8 mouse cellular contexts compared by ENCODE assay signal in the genomic region with DNA sequence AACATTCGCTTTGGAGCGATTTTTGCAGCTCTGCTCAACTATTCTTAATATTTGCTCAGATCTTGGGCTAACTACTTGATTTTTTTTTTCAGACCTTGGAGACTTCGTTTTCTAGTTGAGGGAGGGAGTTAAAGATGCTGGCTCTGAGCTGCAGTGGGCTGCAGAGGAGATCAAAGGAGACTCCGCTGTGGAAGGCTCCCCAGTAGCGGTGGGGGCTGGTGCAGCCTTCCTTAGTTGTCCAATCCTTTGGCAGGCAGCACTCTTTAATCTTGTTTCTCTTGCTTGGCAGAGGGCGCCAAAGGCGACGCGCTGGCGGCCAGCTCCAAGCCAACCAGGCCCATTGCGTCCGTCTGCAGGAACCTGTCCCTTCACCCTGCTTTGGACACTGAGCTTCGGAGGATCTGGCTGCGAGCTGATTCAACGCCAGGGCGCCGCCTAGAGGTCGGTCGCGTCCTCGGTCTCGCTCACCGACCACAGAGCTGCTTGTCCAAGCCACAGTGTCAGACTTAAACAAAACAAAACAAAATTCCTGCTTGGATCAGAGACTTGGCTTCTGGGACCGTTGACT. TPM values are rescaled to one million over a fixed set of nuclear protein-coding genes. Genes with fewer than 3 reads are reported as not detected.
A peak's percentile ranks its signal among the peaks of the same experiment; 100 is the strongest.
DNase-seq lines count a peak whose midpoint lies in the region; ATAC-seq lines count a peak whose summit lies in the region.

No protein-coding gene starts in this region.

- 1% methylated on average over 24 of the region's 24 CpGs for WGBS in midbrain, embryonic 14.5 days
- WGBS in midbrain, embryonic 16.5 days = 2% methylated on average over 24 of the region's 24 CpGs
- WGBS in liver, embryonic 13.5 days (ENCODE audit: insufficient replicate concordance) = 3% methylated on average over 24 of the region's 24 CpGs

- H3K4me2 ChIP-seq in midbrain, embryonic 14.5 days (ENCODE audit: low read length) = no peak overlapping the region
- H3K4me2 ChIP-seq in midbrain, embryonic 16.5 days (ENCODE audit: low read length) = no peak overlapping the region
- H3K4me2 ChIP-seq in liver, embryonic 13.5 days = no peak overlapping the region

- no peaks in the 10 kb centered on the region for H3K4me1 ChIP-seq in midbrain, embryonic 14.5 days (ENCODE audit: control insufficient read depth, insufficient read depth, low read length)
- H3K4me1 ChIP-seq in midbrain, embryonic 16.5 days (ENCODE audit: control insufficient read depth, insufficient read depth, low read length) = no peaks in the 10 kb centered on the region
- H3K4me1 ChIP-seq in liver, embryonic 13.5 days (replicated peaks) = no peaks in the 10 kb centered on the region

- no peaks in the 10 kb centered on the region for H3K36me3 ChIP-seq in midbrain, embryonic 14.5 days (ENCODE audit: control insufficient read depth, insufficient read depth, low read length)
- no peaks in the 10 kb centered on the region for H3K36me3 ChIP-seq in midbrain, embryonic 16.5 days (ENCODE audit: control insufficient read depth, insufficient read depth, low read length)
- H3K36me3 ChIP-seq in liver, embryonic 13.5 days = no peaks in the 10 kb centered on the region

- H3K27ac ChIP-seq in midbrain, embryonic 14.5 days (replicated peaks; ENCODE audit: low read depth, low read length) = no peak overlapping the region
- H3K27ac ChIP-seq in midbrain, embryonic 16.5 days (ENCODE audit: low read length) = no peak overlapping the region
- no peak overlapping the region for H3K27ac ChIP-seq in liver, embryonic 13.5 days

- no peak overlapping the region for H3K9ac ChIP-seq in midbrain, embryonic 14.5 days (replicated peaks; ENCODE audit: low read length)
- H3K9ac ChIP-seq in midbrain, embryonic 16.5 days (ENCODE audit: low read depth, low read length) = no peak overlapping the region
- no peak overlapping the region for H3K9ac ChIP-seq in liver, embryonic 13.5 days

- peak; percentile 36 for DNase-seq in cerebellum, adult 18-20 months
- no peak for DNase-seq in cerebellum, adult 11 months
- DNase-seq in midbrain, embryonic 14.5 days = peak; percentile 75
- peak; percentile 13 for DNase-seq in liver, embryonic 13.5 days
- peak; percentile 88 for DNase-seq in retina, embryonic 14.5 days (ENCODE audit: low spot score)

- H3K4me3 ChIP-seq in midbrain, embryonic 14.5 days (replicated peaks; ENCODE audit: low read depth, low read length) = no peak overlapping the region
- no peak overlapping the region for H3K4me3 ChIP-seq in midbrain, embryonic 16.5 days (ENCODE audit: low read depth, low read length)
- no peak overlapping the region for H3K4me3 ChIP-seq in liver, embryonic 13.5 days (replicated peaks)

- H3K9me3 ChIP-seq in midbrain, embryonic 14.5 days (ENCODE audit: control insufficient read depth, low read length) = no peaks in the 10 kb centered on the region
- no peaks in the 10 kb centered on the region for H3K9me3 ChIP-seq in midbrain, embryonic 16.5 days (replicated peaks; ENCODE audit: control insufficient read depth, low read length, poor library complexity, severe bottlenecking)
- H3K9me3 ChIP-seq in liver, embryonic 13.5 days (replicated peaks) = no peaks in the 10 kb centered on the region

- ATAC-seq in midbrain, embryonic 14.5 days (ENCODE audit: low FRiP score, low TSS enrichment) = no peak
- no peak for ATAC-seq in midbrain, embryonic 16.5 days
- ATAC-seq in granulocyte monocyte progenitor cell, adult 5-6 weeks (replicated peaks; ENCODE audit: poor library complexity, severe bottlenecking) = peak; percentile 77
- no peak for ATAC-seq in liver, embryonic 13.5 days (ENCODE audit: low read depth)
- ATAC-seq in activated CD4-positive, CD25-positive, alpha-beta regulatory T cell, adult 4 months = no peak

- H3K27me3 ChIP-seq in midbrain, embryonic 14.5 days (ENCODE audit: control insufficient read depth, insufficient read depth, low read length) = peaks cover 100% of the 10 kb centered on the region
- H3K27me3 ChIP-seq in midbrain, embryonic 16.5 days (ENCODE audit: control insufficient read depth, insufficient read depth, low read depth, low read length) = peaks cover 96% of the 10 kb centered on the region
- peaks cover 99% of the 10 kb centered on the region for H3K27me3 ChIP-seq in liver, embryonic 13.5 days

RNA-seq across cellular contexts. Expression of a gene that starts 9.8 kb away (rescaled TPM):
- polyA plus RNA-seq in midbrain, embryonic 14.5 days (2014; fragmentation: Nextera tagmentation; extraction: Ambion mirVana) = not detected in 2 replicates
- not detected in 2 replicates for polyA plus RNA-seq in midbrain, embryonic 16.5 days (2015; fragmentation: Nextera tagmentation; extraction: Ambion mirVana)
- total RNA-seq in granulocyte monocyte progenitor cell, adult 5-6 weeks (2014; fragmentation: Nextera tagmentation) = not detected in 2 replicates
- total RNA-seq in granulocyte monocyte progenitor cell, adult 5-6 weeks (2017) = not detected in 2 replicates
- 0.06 TPM in 1 of 2 replicates, not detected in the other for polyA plus RNA-seq in liver, embryonic 13.5 days (2015; fragmentation: Nextera tagmentation; extraction: Ambion mirVana)
- under 1 TPM in 1 of 2 experiments, not detected in 1; 0.15 TPM for polyA plus RNA-seq in activated CD4-positive, CD25-positive, alpha-beta regulatory T cell, adult 4 months (2017; shearing (Covaris generic))

RNA-seq across cellular contexts. Expression of a gene that starts 20.3 kb away (rescaled TPM):
- polyA plus RNA-seq in midbrain, embryonic 14.5 days (2014; fragmentation: Nextera tagmentation; extraction: Ambion mirVana) = not detected in 2 replicates
- not detected in 2 replicates for polyA plus RNA-seq in midbrain, embryonic 16.5 days (2015; fragmentation: Nextera tagmentation; extraction: Ambion mirVana)
- total RNA-seq in granulocyte monocyte progenitor cell, adult 5-6 weeks (2014; fragmentation: Nextera tagmentation) = not detected in 2 replicates
- not detected in 2 replicates for total RNA-seq in granulocyte monocyte progenitor cell, adult 5-6 weeks (2017)
- polyA plus RNA-seq in liver, embryonic 13.5 days (2015; fragmentation: Nextera tagmentation; extraction: Ambion mirVana) = 0.06 TPM in 1 of 2 replicates, not detected in the other
- polyA plus RNA-seq in activated CD4-positive, CD25-positive, alpha-beta regulatory T cell, adult 4 months (2017; shearing (Covaris generic)) = not detected

RNA-seq across cellular contexts. Expression of a gene that starts 25.0 kb away (rescaled TPM):
- polyA plus RNA-seq in midbrain, embryonic 14.5 days (2014; fragmentation: Nextera tagmentation; extraction: Ambion mirVana) = not detected in 2 replicates
- not detected in 2 replicates for polyA plus RNA-seq in midbrain, embryonic 16.5 days (2015; fragmentation: Nextera tagmentation; extraction: Ambion mirVana)
- not detected in 2 replicates for total RNA-seq in granulocyte monocyte progenitor cell, adult 5-6 weeks (2014; fragmentation: Nextera tagmentation)
- total RNA-seq in granulocyte monocyte progenitor cell, adult 5-6 weeks (2017) = not detected in 2 replicates
- 0.16 and 0.32 TPM in 2 replicates for polyA plus RNA-seq in liver, embryonic 13.5 days (2015; fragmentation: Nextera tagmentation; extraction: Ambion mirVana)
- not detected for polyA plus RNA-seq in activated CD4-positive, CD25-positive, alpha-beta regulatory T cell, adult 4 months (2017; shearing (Covaris generic))

RNA-seq across cellular contexts. Expression of a gene that starts 30.9 kb away (rescaled TPM):
- polyA plus RNA-seq in midbrain, embryonic 14.5 days (2014; fragmentation: Nextera tagmentation; extraction: Ambion mirVana) = not detected in 2 replicates
- polyA plus RNA-seq in midbrain, embryonic 16.5 days (2015; fragmentation: Nextera tagmentation; extraction: Ambion mirVana) = not detected in 2 replicates
- not detected in 2 replicates for total RNA-seq in granulocyte monocyte progenitor cell, adult 5-6 weeks (2014; fragmentation: Nextera tagmentation)
- not detected in 2 replicates for total RNA-seq in granulocyte monocyte progenitor cell, adult 5-6 weeks (2017)
- polyA plus RNA-seq in liver, embryonic 13.5 days (2015; fragmentation: Nextera tagmentation; extraction: Ambion mirVana) = 0.07 and 0.14 TPM in 2 replicates
- not detected for polyA plus RNA-seq in activated CD4-positive, CD25-positive, alpha-beta regulatory T cell, adult 4 months (2017; shearing (Covaris generic))

RNA-seq across cellular contexts. Expression of a gene that starts 41.7 kb away (rescaled TPM):
- polyA plus RNA-seq in midbrain, embryonic 14.5 days (2014; fragmentation: Nextera tagmentation; extraction: Ambion mirVana) = not detected in 2 replicates
- 0.14 TPM in 1 of 2 replicates, not detected in the other for polyA plus RNA-seq in midbrain, embryonic 16.5 days (2015; fragmentation: Nextera tagmentation; extraction: Ambion mirVana)
- total RNA-seq in granulocyte monocyte progenitor cell, adult 5-6 weeks (2014; fragmentation: Nextera tagmentation) = not detected in 2 replicates
- 0.05 TPM in 1 of 2 replicates, not detected in the other for total RNA-seq in granulocyte monocyte progenitor cell, adult 5-6 weeks (2017)
- polyA plus RNA-seq in liver, embryonic 13.5 days (2015; fragmentation: Nextera tagmentation; extraction: Ambion mirVana) = 0.44 and 0.58 TPM in 2 replicates
- polyA plus RNA-seq in activated CD4-positive, CD25-positive, alpha-beta regulatory T cell, adult 4 months (2017; shearing (Covaris generic)) = not detected
